Mouse (Mus musculus) spleen, adult 2 months (tissue): ENCODE measurements around the gene Gm20388. TPM values are rescaled to one million over a fixed set of nuclear protein-coding genes. Genes with fewer than 3 reads are reported as not detected.
"Not testable (repeated sequence)": the region's sequence is repeated elsewhere in the genome, so short reads cannot be mapped to it uniquely, and the experiment has no call there.

Experiments used
- DNase-seq, 2 experiments: peaks; one replicate each; pipeline versions ENCODE4 v3.0.0 to v3.0.0-alpha.2; 2012 to 2021; ENCODE audit warnings: low spot score in 2 of 2, low read depth in 1 of 2
- H3K27ac ChIP-seq: fragments of 200-500 bp; 2 replicates; pipeline ENCODE4 v1.5.1; 2012; ENCODE audit warnings: low read length, inconsistent platforms; ENCODE audit not compliant: insufficient read depth
- H3K27me3 ChIP-seq: fragments of 200-500 bp; 2 replicates; pipeline ENCODE4 v1.6.1; 2012; ENCODE audit warnings: mild to moderate bottlenecking, moderate library complexity, low read length, inconsistent platforms; ENCODE audit not compliant: control insufficient read depth, insufficient read depth
- H3K36me3 ChIP-seq: fragments of 200-500 bp; 2 replicates; pipeline ENCODE4 v1.6.1; 2012; ENCODE audit warnings: mild to moderate bottlenecking, low read length, inconsistent platforms; ENCODE audit not compliant: control insufficient read depth, insufficient read depth
- H3K4me1 ChIP-seq: fragments of 200-500 bp; 2 replicates; pipeline ENCODE4 v1.6.1; 2011; ENCODE audit warnings: inconsistent platforms; ENCODE audit not compliant: control insufficient read depth, insufficient read depth, insufficient read length
- H3K4me3 ChIP-seq: fragments of 200-500 bp; 2 replicates; pipeline ENCODE4 v1.5.1; 2011; ENCODE audit warnings: mild to moderate bottlenecking, inconsistent platforms; ENCODE audit not compliant: insufficient read depth, insufficient read length; ENCODE audit errors: extremely low read depth
- CTCF ChIP-seq: fragments of 200-500 bp; IDR thresholded peaks from 2 replicates; pipeline ENCODE4 v1.5.1; 2011; ENCODE audit warnings: mild to moderate bottlenecking, inconsistent platforms; ENCODE audit not compliant: insufficient read depth, insufficient read length, insufficient replicate concordance; ENCODE audit errors: extremely low read depth
- POLR2A ChIP-seq: fragments of 200-500 bp; IDR thresholded peaks from 2 replicates; pipeline ENCODE4 v1.6.1; 2011; ENCODE audit warnings: low read depth, low read length, inconsistent platforms
- WGBS: fragments of 180-500 bp; shearing (Covaris S2); methylation state at CpG from one replicate; pipeline ENCODE4 v1.1.7; 2018; 5-methylcytosine and 5-hydroxymethylcytosine counted together
- polyA plus RNA-seq: library from polyadenylated mRNA; depleted of rRNA; stranded (reverse); fragments of >200 nt; gene quantifications from 2 replicates; pipeline ENCODE4 v1.2.3, GENCODE M21; 2012

Gm20388 gene
- polyA plus RNA-seq, 1 experiment: 26.1 TPM

GRCm38 (mm10) chr8:123422781-123423159 lies 3512.1 kb downstream of the Gm20388 start:
- WGBS: 54% methylated on average over 3 of the region's 3 CpGs
- TF ChIP-seq CTCF (no peak), POLR2A (no peak)
- Histone ChIP-seq H3K4me3 (no peak overlapping the region), H3K36me3 (no peaks in the 10 kb centered on the region), H3K27me3 (no peaks in the 10 kb centered on the region), H3K27ac (no peak overlapping the region), H3K4me1 (no peaks in the 10 kb centered on the region)
- no peak for DNase-seq

- H3K36me3 ChIP-seq: no peaks in the 10 kb centered on the region
- no peaks in the 10 kb centered on the region for H3K4me1 ChIP-seq
- TF ChIP-seq POLR2A: no peak
- 90% methylated on average over 7 of the region's 7 CpGs for WGBS
- no peak for DNase-seq
- no peak within 1 kb of the TSS for H3K4me3 ChIP-seq
- no peak within 1 kb of the TSS for H3K27ac ChIP-seq
- H3K27me3 ChIP-seq: no peaks in the 10 kb centered on the region
These were observed 3512.8 kb downstream of the Gm20388 start, which contains the start of gene Def8 for GRCm38 (mm10) chr8:123423441-123423840. Def8 (plus strand) TSS chr8:123423527.

- no peak for DNase-seq
- no peaks in the 10 kb centered on the region for H3K36me3 ChIP-seq
- no peak overlapping the region for H3K4me3 ChIP-seq
- TF ChIP-seq CTCF (no peak), POLR2A (no peak)
- H3K27me3 ChIP-seq: no peaks in the 10 kb centered on the region
- 95% methylated on average over 27 of the region's 27 CpGs for WGBS
- H3K27ac ChIP-seq: no peak overlapping the region
- H3K4me1 ChIP-seq: no peaks in the 10 kb centered on the region
These were observed 3516.2 kb downstream of the Gm20388 start for GRCm38 (mm10) chr8:123426511-123427509.

GRCm38 (mm10) chr8:123427639-123428275 lies 3517.1 kb downstream of the Gm20388 start:
- WGBS: 97% methylated on average over 24 of the region's 24 CpGs
- DNase-seq: no peak
- TF ChIP-seq CTCF (no peak), POLR2A (no peak)

GRCm38 (mm10) chr8:123428343-123428893 lies 3517.8 kb downstream of the Gm20388 start:
- no peaks in the 10 kb centered on the region for H3K27me3 ChIP-seq
- no peaks in the 10 kb centered on the region for H3K36me3 ChIP-seq
- WGBS: 97% methylated on average over 29 of the region's 29 CpGs
- no peaks in the 10 kb centered on the region for H3K4me1 ChIP-seq
- H3K4me3 ChIP-seq: no peak overlapping the region
- DNase-seq: no peak
- no peak overlapping the region for H3K27ac ChIP-seq
- TF ChIP-seq CTCF (no peak), POLR2A (no peak)

More at GRCm38 (mm10) chr8:123427639-123428275, 3517.1 kb downstream of the Gm20388 start:
- Histone ChIP-seq H3K4me3 (no peak overlapping the region), H3K36me3 (no peaks in the 10 kb centered on the region), H3K27ac (no peak overlapping the region), H3K27me3 (no peaks in the 10 kb centered on the region), H3K4me1 (no peaks in the 10 kb centered on the region)

GRCm38 (mm10) chr8:123428939-123429721 lies 3518.5 kb downstream of the Gm20388 start:
- Histone ChIP-seq H3K4me3 (no peak overlapping the region), H3K27me3 (no peaks in the 10 kb centered on the region), H3K4me1 (no peaks in the 10 kb centered on the region), H3K36me3 (no peaks in the 10 kb centered on the region), H3K27ac (no peak overlapping the region)
- TF ChIP-seq POLR2A: no peak
- no peak for TF ChIP-seq CTCF
- WGBS: 94% methylated on average over 23 of the region's 23 CpGs
- DNase-seq: no peak

GRCm38 (mm10) chr8:123429722-123430013 lies 3519.0 kb downstream of the Gm20388 start:
- H3K4me3 ChIP-seq, H3K27me3 ChIP-seq, H3K4me1 ChIP-seq, DNase-seq, H3K36me3 ChIP-seq, H3K27ac ChIP-seq: not testable (repeated sequence)
- WGBS: 93% methylated on average over 15 of the region's 15 CpGs

GRCm38 (mm10) chr8:123430936-123431335 lies 3520.3 kb downstream of the Gm20388 start:
- H3K4me3 ChIP-seq, H3K36me3 ChIP-seq, DNase-seq, H3K27me3 ChIP-seq, H3K27ac ChIP-seq, H3K4me1 ChIP-seq: not testable (repeated sequence)
- 81% methylated on average over 8 of the region's 8 CpGs for WGBS
